Mouse (Mus musculus) thymus, postnatal 0 days (tissue): ENCODE measurements around the gene Tns3. TPM values are rescaled to one million over a fixed set of nuclear protein-coding genes. Genes with fewer than 3 reads are reported as not detected.

Experiments used
- DNase-seq: peaks from one replicate; pipeline ENCODE4 v3.0.0-alpha.2; 2015; ENCODE audit warnings: low spot score
- polyA plus RNA-seq: library from polyadenylated mRNA; unstranded; fragments of >200 nt; fragmentation: Nextera tagmentation; extraction: Ambion mirVana; gene quantifications from 2 replicates; pipeline ENCODE4 v1.2.1, GENCODE M21; 2015

Gene Tns3
- polyA plus RNA-seq, 1 experiment from 2014 or later, result 6.0 TPM

DNA sequence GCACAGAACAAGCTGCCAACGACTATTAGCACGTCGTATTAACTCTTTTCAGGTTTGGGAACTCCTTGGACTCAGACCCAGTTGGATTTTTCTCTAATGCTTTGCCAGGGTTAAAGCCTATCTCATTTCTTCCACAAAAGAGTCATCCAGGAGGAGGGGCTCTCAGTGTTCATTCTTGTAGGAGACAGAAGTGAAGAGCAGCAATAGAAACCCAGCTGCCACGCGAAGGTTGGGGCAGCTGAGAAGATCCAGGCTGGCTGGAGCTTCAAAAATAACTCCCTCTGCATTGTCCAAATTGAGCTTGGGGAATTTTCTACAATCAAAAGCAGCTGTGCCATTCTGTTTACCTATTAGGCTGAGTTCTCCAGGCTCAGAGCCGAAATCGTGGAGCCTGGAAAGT lies 16.3 kb upstream of the Tns3 start:
- DNase-seq, result no peak

DNA sequence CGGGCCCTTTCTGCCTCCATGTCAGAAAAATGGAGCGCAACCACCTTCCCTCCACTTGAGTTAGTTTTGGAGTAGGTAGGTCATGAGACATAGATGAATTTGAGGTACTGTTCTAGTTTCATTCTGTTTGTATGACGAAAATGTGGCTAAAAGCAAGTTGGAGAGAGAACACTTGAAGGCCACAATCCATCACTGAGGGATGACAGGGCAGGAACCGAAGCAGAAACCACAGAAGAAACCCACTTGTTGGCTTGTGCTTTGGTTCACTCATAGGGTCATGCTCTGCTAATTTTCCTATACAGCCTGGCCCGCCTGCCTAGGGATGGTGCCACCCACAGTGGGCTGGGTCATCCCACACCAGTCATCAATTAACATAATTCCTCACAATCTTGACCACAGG lies 14.9 kb upstream of the Tns3 start:
- DNase-seq, result no peak

DNA sequence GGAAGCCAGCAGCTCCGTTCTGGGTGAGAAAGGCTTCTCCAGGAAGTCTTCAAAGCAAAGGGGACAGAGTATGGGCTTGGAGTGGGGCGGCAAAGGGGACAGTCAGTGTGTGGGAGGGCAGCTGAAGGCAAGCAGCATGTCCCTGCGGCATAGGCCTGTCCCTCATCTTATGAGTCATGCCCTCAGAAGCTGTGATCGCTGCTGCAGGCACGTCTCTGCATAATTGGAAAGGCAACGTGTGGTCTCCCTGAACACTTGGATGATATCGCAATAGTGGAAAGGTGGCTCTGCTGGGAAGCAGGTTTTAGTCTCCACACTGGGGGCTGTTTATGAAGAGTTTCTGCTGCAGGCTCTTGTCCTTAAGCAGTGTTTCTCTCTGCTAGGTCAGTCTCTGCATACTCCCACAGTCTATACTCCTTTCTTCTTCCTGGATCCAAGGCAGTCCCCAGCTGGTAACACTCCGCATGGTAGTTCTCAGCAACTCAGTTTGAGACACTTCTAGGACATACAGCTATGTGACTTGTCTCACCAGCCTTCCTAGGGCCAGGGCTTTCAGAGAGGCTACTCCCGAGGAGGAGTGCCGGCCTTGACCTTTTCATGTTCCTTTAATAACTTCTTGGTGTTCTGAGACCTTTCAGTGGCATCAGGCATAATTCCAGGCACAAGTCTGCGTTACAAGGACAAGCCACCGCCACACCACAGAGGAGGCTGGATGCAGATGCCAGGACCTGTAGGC lies 14.1 kb upstream of the Tns3 start:
- no peak for DNase-seq

DNA sequence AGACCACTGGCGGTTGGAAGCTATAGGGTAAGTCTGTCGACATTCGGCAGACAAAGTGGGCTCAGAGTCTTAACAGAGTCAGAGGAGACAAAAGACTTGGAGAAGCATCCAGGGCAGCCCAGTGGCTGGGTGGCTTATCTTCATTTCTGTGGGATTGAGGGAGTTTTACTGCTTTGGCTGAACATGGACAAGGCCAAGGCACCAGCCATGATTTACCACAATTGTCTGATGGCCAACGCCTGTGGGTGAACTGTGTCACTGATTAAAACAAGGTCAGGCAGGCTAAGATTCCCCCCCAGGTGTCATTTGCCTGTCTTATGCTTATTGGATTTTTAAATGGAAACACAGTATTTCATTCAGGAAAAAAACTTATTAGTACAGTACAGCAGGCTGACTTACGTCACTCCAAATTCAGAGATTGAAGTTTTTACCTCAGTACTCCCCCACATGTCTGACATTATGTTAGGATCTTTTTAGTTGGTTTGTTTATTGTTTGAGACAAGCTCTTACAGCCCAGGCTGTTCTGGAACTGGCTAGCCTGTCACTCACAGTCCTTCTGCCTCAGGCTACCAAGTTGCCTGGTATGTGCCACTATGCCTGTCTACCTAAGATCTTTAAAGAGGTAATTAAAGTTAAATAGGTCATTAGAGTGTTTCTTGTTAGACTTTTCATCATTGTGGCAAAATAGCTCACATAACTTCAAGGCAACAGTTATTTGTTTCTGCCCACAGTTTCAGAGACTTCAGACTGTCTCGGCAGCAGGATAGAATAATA lies 11.6 kb upstream of the Tns3 start:
- no peak for DNase-seq

DNA sequence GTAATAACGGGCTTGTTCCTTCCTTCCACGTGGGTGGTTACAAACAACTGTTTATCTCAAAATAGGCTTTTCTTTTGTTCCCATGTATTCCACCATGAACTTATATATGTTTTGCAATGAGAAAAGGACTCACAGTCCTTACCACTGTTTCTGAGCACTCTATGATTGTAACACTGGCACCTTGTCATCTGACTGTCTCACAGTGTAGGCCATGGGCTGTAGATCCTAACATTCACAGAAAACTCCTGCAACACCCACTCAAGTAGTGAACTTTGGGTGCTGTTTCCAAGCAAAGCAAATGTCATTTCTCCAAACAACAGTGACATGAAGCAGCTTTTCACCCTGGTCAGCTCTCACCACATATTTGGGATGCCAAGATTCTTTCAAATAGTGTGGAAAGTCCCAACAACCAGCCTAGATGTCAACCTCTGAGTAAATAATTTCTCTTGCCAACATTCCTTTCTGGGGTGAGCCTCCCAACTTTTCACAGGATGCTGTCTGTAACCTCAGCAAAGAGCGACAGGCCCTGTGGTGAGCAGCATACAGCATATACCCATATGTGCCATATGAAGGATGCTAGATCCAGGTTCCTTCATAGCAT lies 10.3 kb upstream of the Tns3 start:
- DNase-seq, result peak; percentile 46

DNA sequence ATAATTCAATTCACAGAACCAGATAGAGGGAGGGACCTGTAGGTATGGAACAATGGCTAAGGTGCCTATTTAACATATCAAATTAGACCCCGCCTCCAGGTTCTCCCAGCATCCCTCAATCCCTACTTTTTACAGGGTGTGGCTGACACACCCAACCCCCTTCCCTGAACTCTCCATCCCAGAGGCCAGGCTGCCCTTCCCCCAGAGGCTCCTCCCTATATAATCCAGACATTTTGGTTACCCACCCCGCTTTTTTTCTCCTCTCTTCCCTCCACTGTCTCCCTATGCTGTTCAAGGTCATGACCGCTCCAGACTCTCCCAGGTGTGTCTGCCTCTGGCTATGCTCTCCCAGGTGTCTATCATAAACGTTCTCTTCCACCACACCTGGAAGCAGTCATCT lies 7.4 kb upstream of the Tns3 start:
- no peak for DNase-seq

DNA sequence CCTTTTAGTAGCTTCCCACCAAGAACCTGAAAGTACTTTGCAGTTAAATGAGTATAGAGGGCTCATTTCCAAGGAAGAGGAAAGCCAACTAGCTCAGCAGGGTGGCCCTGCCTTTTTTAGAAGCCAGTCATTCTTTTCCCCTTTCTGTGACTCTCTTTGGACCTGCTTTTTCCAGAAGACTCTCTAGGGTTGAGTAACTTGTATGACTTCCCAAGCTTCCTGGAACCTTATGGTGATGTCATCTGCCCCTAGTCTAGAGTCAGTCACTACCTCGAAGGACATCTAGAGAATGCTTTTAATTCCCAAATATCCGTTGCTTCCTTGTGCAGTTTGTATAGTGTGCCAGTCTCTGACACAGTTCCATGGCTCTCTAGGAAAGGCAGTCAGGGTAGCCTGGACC lies 4.8 kb upstream of the Tns3 start:
- DNase-seq, result no peak

DNA sequence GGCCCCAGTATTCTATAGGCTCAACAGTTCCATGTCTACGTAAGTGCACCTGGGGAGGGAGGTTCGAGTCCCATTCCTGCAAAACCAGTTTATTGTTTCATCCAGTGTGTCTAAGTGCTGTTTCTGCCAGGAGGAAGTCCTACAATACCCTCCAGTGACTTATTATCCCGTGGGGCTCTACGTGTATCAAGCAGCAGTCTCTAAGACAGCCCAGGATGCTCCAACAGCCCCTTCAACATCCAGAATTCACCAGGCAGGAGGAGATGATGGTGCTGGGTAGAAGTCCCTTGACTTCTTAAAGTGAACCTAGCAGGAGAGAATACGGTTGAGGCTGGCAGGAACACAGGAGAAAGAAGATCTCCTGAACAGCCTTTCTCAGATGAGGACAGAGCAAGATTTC lies 462 bp upstream of the Tns3 start:
- no peak for DNase-seq

DNA sequence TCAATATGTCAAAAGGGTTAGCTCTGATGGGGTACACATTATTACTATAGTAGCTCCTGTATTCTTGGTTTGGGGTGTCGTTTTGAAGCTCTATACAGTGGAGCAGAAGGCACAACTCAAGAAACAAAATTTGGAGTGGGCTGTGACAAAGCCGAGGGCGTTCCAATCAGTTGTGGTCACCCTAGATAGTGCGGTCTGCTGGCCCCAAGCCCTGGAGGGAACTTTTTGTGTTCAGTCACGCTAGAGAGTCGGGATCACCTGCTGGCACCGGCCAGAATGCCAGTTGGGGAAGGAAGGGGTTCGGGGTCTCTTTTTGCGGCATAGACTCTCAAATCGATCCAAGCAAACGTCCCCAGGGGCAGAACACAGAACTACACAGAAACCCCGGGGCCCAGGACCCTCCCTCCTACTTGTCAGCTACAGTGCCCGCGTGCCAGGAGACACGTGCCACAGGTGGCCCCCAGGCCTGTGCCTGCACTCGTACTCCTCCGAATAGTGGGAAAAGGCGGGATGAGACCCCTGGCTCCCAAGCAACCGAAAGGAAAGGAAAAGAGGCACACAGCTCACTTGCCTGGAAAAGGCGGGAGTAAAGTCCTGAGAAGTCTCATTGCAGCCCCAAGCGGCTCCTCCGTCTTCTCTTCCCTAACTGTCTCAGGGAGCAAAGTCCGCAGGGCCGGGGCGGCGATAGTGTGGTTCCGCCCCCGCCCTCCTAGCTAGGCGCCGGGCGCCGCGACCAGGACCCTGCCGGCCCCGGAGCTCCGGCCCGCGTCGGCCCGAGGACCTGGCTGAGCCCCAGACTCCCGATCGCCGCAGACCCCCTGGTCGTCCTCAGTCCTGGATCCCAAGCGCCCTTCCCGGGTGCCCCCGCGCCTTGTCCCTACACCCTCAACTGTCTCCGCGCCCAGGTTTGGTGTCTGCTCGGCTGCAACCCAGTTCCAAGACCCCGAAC lies 617 bp downstream of the Tns3 start:
- DNase-seq, result peak; percentile 52

DNA sequence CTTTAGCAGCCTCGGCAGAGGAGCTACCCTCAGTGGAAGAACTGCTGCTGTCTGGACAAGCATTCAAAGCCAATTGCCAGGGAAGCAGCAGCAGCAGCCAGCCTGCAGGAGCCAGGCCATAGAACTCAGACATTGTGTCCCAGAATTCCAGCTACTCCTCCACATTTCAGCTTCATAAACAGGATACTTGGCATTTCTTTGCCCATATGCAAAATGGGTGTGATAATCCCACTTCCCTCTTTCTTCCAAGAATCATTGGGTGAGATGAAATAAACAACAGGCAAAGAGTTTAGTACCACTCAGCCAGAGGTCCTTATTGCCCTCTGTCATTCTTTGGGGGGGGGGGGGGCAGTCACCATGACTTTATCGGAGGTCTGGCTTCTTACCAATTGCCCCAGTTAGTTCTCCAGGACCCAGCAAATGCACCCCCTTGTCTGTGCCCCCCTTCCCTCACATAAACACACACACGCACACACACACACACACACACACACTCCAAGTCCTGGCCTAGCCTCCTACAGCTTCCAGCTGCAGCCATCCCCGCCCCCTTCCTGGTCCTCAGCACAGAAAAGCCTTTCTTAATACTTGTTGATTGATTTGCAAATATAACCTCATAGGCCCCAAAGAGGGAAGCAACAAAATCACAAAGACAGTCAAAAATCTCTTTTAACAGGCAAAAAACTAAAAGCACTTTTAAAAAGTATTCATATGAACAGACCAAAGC lies 1.5 kb downstream of the Tns3 start:
- DNase-seq, result no peak

DNA sequence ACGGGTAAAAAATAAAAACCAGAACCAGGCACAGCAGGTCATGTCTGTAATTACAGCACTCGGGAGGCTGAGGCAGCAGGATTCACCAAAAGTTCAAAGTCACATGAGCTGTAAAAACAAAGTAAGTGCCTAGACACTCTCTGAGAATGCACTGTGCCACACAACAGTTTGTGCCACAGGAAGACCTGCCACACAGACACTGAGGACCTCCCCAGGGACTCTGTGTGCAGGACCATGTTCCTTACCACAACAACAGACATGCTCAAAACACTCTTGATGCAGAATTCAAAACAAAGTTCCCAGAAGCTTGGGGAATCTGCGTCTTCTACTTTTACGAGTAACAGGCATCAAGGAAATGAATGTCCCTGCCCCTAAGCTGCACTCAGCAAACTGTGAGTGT lies 3.4 kb downstream of the Tns3 start:
- no peak for DNase-seq

DNA sequence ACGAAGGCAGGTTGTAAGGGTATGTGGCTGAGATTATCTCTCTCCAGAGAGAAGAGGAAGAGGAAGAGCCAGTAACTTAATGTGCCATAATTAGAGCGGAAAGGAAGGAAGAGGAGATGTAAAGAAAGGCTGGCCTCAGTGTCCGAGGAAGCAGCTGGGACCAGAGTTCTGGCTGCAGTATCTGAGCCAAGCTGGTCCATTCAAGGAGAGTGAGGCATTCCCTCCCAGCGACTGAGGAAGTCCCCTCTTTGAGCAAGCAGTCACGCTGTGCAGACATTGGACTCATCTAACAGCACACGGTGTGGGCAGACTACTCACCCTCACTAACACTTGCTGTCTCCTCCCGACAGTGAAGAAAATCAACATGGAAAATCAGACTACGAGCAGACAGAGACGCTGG lies 4.5 kb downstream of the Tns3 start:
- no peak for DNase-seq

DNA sequence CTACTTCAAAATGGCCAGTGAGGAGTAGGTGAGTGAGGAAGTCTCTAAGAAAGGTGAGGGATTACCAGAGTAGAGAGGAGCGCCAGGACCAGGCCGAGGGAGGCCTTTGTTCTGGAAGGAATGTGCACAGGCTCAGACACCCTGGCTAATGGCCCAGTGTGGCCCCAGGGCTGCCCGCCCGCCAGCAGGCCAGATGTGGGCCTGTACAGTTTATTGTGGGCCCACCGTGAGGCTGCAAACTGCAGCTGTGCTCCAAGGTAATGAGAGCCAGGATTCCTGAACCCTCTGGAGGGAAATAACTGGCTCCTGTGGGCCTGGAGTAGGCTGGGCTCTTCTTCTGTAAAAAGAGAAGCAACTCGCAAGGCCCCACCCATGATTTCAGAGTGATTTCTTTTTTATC lies 5.3 kb downstream of the Tns3 start:
- no peak for DNase-seq

DNA sequence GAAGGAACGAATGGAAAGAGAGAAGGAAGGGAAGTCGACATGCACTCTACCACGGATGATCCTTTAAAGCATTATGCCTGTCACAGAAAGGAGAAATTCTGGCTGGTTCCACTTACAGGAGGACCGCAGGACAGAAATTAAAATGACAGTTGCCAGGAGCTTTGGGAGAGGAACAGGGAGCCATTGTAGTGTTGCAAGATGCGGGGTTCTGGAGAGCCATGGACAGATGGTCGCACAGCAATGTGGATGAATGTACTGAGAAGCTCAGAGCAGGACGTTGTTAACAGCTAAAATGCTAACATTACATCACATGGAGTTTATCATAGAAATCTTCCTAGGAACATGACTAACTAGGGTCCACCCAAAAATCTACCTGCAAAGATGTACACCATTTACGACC lies 6.8 kb downstream of the Tns3 start:
- DNase-seq, result no peak

DNA sequence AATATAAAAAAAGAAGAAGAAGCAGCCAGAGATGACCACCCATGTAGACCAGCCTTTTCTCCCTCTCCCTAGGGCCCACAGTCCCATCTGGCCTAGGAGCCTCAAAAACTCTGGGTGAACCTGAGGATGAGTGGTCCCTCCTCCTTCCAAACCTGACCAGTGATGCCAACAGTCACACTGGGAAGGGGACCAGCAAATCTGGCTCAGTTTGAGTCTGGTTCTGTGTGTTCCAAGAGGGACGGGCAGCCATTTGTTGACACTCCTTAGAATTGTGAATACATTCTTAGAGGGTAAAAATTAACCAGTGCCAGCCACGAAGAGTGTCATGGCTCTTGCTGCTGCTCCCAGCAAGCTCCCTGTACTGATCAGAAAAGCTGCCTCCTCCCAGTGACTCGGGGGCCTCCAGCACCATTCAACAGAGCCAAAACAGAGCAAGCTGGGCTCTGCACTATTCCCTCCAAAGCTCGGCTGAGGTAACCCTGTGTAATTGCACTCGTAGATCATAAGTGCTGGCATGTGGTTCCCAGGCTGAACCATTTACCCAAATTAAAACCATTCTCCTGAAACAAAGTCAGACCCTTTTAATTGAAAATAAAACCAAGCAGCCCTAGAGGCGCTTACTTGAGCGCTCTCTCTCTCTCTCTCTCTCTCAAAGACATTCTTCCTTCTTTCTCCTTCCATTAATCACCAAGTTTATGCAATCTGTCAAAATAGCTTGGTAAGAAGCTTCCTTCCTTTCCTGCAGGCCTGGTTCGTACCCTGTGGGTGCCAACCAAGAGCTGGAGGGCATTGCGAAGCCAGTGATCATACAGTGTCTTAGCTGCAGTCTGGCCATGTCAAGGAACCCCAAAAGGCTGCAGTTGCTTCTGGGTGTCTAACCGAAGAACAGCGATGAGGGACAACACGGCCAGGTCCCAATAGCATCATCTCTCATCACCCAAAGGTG lies 7.6 kb downstream of the Tns3 start:
- DNase-seq, result no peak

DNA sequence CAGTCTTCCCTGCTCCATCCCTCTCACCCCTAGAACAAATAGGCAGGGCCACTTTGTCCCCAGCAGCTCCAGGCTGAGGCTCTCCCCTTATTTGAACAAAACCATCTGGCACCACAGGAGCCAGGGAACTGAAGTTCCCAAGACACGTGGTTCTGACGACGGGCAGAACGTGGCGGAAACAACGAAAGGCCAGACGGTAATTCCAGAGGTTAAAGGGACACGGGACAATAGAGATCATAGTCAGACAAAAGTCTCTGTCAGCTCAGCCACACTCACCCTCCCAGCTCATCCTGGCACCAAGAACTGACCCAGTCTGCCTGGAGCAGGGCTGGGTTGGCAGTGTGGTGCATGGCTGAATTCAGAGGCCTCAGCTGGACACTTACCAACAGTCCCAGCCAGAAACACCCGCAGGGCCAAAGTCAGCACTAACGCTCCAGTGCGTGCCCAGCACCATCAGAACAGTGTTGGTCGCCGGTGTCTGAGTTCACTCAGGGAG lies 10.5 kb downstream of the Tns3 start:
- no peak for DNase-seq

DNA sequence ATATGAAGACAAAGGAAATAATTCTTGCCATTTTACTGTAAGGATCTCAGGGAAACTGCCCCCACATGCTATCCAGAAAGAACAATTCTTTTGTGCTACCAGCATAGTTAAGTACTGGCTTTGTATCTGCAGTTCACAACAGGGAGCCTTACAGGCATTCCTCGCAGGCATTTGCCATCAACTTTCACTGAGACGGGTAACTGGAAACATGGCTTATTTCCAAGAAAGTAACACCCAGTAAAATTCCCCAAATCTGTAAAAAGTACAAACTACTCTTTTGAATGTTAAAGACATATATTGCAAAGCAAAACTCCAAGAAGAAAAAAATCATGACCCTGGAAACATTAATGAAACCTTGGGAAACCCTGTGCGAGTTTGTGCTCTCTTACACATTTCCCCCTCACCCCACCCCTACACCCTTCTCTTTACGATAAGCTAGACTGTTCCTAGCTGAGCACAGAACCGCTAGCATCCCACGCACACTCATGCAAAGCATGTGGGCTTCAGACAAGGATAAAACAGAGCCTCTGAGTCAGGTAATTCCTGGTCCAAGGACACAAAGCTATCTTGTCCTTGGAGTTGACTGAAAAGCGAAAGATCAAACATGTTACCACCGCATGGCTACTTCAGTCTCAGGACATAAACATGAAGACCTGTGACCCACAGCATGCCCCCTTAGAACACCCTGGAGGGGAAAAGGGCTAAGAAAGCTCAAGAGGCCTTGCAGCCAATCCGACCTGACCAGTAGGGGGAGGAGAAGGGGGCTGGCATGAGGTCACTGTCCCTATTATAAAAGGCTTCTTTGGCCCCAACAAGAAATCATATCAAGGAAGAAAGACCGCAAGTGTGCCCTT lies 11.3 kb downstream of the Tns3 start:
- no peak for DNase-seq

DNA sequence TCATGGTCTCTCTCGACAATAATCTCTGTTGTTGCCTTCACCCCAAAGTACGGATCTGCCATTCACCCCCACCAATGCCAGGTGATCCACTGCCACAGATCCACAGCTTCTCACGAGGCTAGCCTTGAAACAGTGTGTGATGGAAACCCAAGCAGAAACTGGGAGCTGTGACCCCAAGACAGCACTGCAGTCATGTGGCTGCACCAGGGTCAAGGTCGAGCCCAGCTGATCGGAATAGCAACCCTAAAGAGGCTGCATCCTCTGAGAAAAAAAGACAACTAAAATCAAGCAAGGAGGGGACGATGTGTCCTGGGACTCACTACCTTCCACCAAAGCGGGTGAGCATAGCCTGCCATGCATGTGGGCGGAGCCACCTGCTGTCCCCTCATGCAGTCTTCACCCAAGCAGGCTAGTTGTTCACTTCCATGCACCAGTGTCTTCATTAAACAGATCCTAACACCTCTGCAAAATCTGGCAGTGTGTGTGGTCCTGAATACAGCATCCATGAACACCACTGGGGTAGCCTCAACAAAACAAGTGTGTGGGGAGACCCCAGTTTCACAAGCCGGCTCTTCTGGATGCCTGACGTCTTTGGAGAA lies 12.1 kb downstream of the Tns3 start:
- no peak for DNase-seq
